Mouse (Mus musculus): Measurements from ENCODE around the gene Cenpl. TPM values are rescaled to one million over a fixed set of nuclear protein-coding genes. Genes with fewer than 3 reads are reported as not detected.

Gene Cenpl
- polyA plus RNA-seq (2012; rRNA removed) = 0.18 and 0.26 TPM in 2 replicates

DNA sequence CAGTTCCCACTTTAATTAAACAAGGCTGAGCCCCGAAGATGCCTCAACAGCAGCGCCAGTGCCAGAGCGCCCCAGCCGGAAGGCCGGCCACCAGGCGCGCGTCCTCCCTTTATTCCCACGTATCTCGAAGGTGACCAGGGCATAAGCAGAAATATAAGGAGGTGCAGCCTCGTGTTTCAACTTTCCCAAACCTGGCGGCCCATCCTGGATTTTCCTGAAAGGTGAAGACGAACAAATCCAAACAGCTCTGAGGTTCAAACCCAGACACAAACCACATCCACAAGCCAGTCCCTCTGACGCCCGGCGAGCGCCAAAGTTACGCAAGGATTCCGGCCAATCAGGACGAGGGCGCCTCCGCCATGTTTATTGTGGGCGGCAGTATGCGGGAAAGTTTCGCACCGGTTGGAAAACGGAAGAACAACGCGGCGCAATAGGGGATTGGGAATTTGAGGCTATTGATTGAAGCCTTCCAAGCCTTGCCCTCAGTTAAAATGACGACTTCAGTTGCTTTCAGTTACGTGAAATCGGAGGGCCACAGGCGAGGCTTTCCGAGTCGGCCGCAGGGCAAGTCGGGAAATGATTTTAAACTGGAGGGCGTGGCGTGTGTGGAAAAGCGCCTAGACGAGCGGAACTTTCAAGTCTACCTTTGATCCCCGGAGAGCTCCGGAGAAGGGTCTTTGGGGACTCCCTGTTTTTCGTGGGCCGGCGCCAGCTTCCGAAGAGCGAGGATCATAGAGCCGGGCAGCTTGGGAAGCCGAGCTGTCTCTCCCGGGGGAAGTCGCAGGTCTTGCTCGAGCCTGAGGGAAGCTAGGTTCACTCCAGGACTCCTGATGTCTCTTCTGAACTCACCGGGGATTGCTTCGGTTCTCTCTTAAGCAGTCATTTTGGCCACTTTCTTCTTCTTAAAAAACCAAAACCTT lies at the start of gene Cenpl, which contains the start of gene Dars2:
TSS of gene Cenpl (plus strand) at position 362 of the 920 bp plus-strand sequence.
TSS of gene Dars2 (minus strand) at position 307 of the 920 bp plus-strand sequence.

DNA sequence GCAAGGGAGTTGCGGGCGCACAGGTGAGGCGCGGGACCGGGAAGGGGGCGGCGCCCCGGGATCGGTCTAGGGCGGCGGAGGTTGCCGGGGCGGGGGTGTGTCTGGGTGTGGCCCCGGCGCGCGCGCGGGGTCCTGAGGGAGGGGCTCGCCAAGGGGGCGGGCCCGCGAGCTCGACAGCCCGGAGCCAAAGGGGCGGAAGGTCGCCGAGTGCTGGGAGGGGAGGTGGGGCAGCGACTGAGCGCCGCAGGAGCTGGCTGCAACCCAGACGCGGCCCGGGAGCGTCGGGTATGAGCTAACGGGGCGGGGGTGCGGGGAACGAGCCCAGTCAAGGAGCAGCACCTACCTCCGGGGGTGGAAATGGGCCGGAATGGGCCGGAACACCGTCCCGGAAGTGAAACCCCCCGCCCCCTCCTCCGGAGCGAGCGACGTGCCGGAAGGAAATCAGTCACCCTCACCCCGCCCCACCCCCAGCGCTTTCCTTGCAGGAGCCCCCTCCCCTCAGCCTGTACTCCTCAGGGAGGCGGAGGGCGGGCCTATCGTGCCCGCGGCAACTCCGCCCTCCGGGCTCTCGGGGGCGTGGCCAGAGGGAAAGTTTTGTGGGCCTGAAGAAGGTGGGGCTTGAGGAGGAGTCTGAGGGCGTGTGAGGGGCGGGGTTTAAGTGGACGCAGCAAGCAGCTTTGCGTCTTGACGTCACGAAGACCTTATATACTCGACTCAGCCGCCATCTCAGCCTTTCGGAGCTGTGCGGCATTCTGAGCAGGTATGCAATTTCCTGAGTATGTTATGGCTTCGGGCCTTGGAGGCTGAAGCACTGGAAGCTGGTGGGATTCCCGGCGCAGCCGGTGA lies 35.9 kb upstream of the Cenpl start, which contains the start of gene Zbtb37:
TSS of gene Zbtb37 (minus strand) at position 415 of the 846 bp plus-strand sequence.

DNA sequence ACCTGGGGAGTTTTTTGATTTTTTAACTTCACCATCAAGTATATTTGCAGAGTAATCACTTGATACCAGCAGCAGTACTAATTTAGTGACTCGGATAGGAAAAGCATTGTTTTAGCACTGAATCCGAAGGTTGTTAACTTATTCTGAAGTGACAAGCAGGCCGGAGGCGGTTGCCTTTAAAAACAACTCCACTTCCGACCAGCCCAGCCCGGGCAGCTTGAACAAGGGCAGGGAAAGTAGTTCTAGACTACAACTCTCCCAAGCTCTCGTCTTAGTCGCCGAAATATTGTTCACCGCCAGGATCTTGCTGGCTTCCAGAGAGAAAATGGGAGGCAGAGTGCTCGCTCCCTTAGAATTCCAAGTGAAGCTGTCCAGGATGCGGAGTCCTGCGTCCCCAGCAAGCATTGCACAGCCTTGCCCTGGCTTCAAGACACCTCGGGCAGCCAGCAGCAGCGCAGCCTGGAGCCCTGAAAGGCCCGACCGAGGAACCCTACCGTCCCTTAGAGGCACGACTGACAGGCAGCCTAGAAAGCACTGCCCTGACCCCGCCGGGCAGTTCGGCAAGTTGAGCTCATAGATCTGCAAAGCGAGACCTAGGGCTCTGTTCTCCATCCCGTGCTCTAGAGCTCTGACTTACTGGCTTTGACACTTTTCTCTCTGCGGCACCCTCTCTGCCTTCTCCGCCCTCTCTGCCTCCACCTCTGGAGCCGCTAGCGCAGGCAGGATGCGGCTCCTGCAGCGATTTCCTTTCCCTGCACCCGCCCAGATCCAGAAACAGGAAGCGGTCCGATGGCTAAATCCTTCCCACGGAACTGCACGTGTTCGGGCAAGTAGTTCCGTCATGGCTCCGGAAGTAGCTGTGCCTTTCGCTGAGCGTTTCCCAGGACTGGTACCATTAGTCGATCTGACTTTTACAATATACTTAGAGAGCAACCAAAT lies 60.5 kb downstream of the Cenpl start, which contains the start of gene Klhl20:
TSS of gene Klhl20 (minus strand) at position 786 of the 939 bp plus-strand sequence.

Other genes starting within 250 kb of the Cenpl start
- gene Rc3h1, start 164.3 kb upstream of the Cenpl start, polyA plus RNA-seq (2012; rRNA removed) = 3.1 and 5.0 TPM in 2 replicates
- gene Serpinc1, start 92.1 kb upstream of the Cenpl start, polyA plus RNA-seq (2012; rRNA removed) = 0.39 and 1.7 TPM in 2 replicates
- gene Zbtb37, start 35.9 kb upstream of the Cenpl start, polyA plus RNA-seq (2012; rRNA removed) = 0.09 and 0.23 TPM in 2 replicates
- 2.5 and 4.0 TPM in 2 replicates for gene Dars2, start 55 bp upstream of the Cenpl start, polyA plus RNA-seq (2012; rRNA removed)
- 0.99 and 1.7 TPM in 2 replicates for gene Klhl20, start 60.8 kb downstream of the Cenpl start, polyA plus RNA-seq (2012; rRNA removed)
- not detected in 2 replicates for gene Ankrd45, start 72.0 kb downstream of the Cenpl start, polyA plus RNA-seq (2012; rRNA removed)
- not detected in 2 replicates for gene Tex50, start 88.6 kb downstream of the Cenpl start, polyA plus RNA-seq (2012; rRNA removed)
- gene Prdx6, start 180.5 kb downstream of the Cenpl start, polyA plus RNA-seq (2012; rRNA removed) = 19.3 and 25.6 TPM in 2 replicates

Measured in stomach, adult 2 months (tissue).